In genomic region chr17:71178530-71179181, GRCm38 (mm10) we compare ENCODE assay signal across 11 mouse cellular contexts. TPM values are rescaled to one million over a fixed set of nuclear protein-coding genes. Genes with fewer than 3 reads are reported as not detected.
DNase-seq lines count a peak whose midpoint lies in the region; ATAC-seq and TF ChIP-seq lines count a peak whose summit lies in the region.
"Had no signal": no experiment of that assay in that cellular context is flagged by ENCODE, and none has a peak within 500 bp of the region (broad histone marks: within the 10 kb centered on the region; RNA-seq: fewer than 3 reads in every experiment).

No protein-coding gene starts in this region.

- TF ChIP-seq CTCF in liver, embryonic 14.5 days (IDR thresholded peaks at IDR 0.05; ENCODE audit: low read depth) = no peak
- no peak for TF ChIP-seq CTCF in forebrain, postnatal 0 days (IDR thresholded peaks at IDR 0.05; ENCODE audit: low read depth)

- peaks cover 16% of the 10 kb centered on the region for H3K4me1 ChIP-seq in hindbrain, embryonic 10.5 days (replicated peaks)
- H3K4me1 ChIP-seq in hindbrain, embryonic 16.5 days (ENCODE audit: control insufficient read depth, insufficient read depth, low read depth, low read length) = peaks cover 5% of the 10 kb centered on the region
- peaks cover 9% of the 10 kb centered on the region for H3K4me1 ChIP-seq in embryonic facial prominence, embryonic 14.5 days (ENCODE audit: control insufficient read depth, insufficient read depth, low read length)
- H3K4me1 ChIP-seq in liver, embryonic 14.5 days (replicated peaks; ENCODE audit: control insufficient read depth in 2 of 2, insufficient read depth in 2 of 2, low read length in 1 of 2) = peaks cover 17 to 30% of the 10 kb centered on the region in 2 experiments
- H3K4me1 ChIP-seq in forebrain, postnatal 0 days (ENCODE audit: insufficient read depth) = no peaks in the 10 kb centered on the region

- H3K27me3 ChIP-seq in hindbrain, embryonic 10.5 days (ENCODE audit: insufficient read depth, poor library complexity, severe bottlenecking) = peaks cover 16% of the 10 kb centered on the region
- no peaks in the 10 kb centered on the region for H3K27me3 ChIP-seq in hindbrain, embryonic 16.5 days (replicated peaks; ENCODE audit: control insufficient read depth, insufficient read depth, low read length)
- no peaks in the 10 kb centered on the region for H3K27me3 ChIP-seq in embryonic facial prominence, embryonic 14.5 days (replicated peaks; ENCODE audit: control insufficient read depth, insufficient read depth, low read length)
- H3K27me3 ChIP-seq in liver, embryonic 14.5 days (ENCODE audit: control insufficient read depth, insufficient read depth, low read length) = no peaks in the 10 kb centered on the region; the same call in 1 of the 2 replicates
- H3K27me3 ChIP-seq in forebrain, postnatal 0 days (ENCODE audit: insufficient read depth, low read length) = no peaks in the 10 kb centered on the region
- H3K27me3 ChIP-seq: hindbrain, embryonic 15.5 days had no signal

- 54% methylated on average over 10 of the region's 10 CpGs for WGBS in hindbrain, embryonic 10.5 days
- WGBS in hindbrain, embryonic 16.5 days = 63% methylated on average over 10 of the region's 10 CpGs
- 20% methylated on average over 10 of the region's 10 CpGs for WGBS in embryonic facial prominence, embryonic 14.5 days
- 18% methylated on average over 10 of the region's 10 CpGs for WGBS in liver, embryonic 14.5 days (ENCODE audit: insufficient replicate concordance)
- 43% methylated on average over 10 of the region's 10 CpGs for WGBS in forebrain, postnatal 0 days

- H3K4me2 ChIP-seq in hindbrain, embryonic 16.5 days (ENCODE audit: low read length) = no peak overlapping the region
- H3K4me2 ChIP-seq in embryonic facial prominence, embryonic 14.5 days (ENCODE audit: low read depth, low read length) = no peak overlapping the region
- H3K4me2 ChIP-seq in liver, embryonic 14.5 days (ENCODE audit: low read depth) = peak overlapping the region; percentile 2; the same call in 1 of the 2 replicates
- H3K4me2 ChIP-seq in forebrain, postnatal 0 days (ENCODE audit: low read depth) = no peak overlapping the region
- H3K4me2 ChIP-seq: hindbrain, embryonic 15.5 days had no signal

- 0 out of 2 replicates have a peak overlapping the region, but pooled peaks have one; percentile 8 for H3K27ac ChIP-seq in hindbrain, embryonic 10.5 days
- no peak overlapping the region for H3K27ac ChIP-seq in hindbrain, embryonic 16.5 days (ENCODE audit: low read depth, low read length)
- H3K27ac ChIP-seq in embryonic facial prominence, embryonic 14.5 days (replicated peaks; ENCODE audit: low read depth, low read length) = 0 out of 2 replicates have a peak overlapping the region, but pooled peaks have one; percentile 8
- H3K27ac ChIP-seq in liver, embryonic 14.5 days = no peak overlapping the region
- H3K27ac ChIP-seq in forebrain, postnatal 0 days (ENCODE audit: low read depth, low read length) = no peak overlapping the region
- H3K27ac ChIP-seq: hindbrain, embryonic 15.5 days had no signal

- no peak for TF ChIP-seq EP300 in liver, embryonic 14.5 days (IDR thresholded peaks at IDR 0.05; ENCODE audit: low read depth)

- DNase-seq in hindbrain, embryonic 10.5 days (ENCODE audit: low spot score) = no peak
- peak; percentile 76 for DNase-seq in 416B (ENCODE audit: low read depth)
- peak; percentile 44 for DNase-seq in embryonic facial prominence, embryonic 14.5 days (ENCODE audit: low spot score)
- DNase-seq in liver, embryonic 14.5 days (ENCODE audit: low read depth in 3 of 3, low spot score in 3 of 3) = no peak
- DNase-seq in ovary, postnatal 10 days (ENCODE audit: low spot score) = no peak
- no peak for DNase-seq in forebrain, postnatal 0 days
- DNase-seq: adrenal gland, postnatal 36 days had no signal

- no peaks in the 10 kb centered on the region for H3K36me3 ChIP-seq in hindbrain, embryonic 10.5 days
- H3K36me3 ChIP-seq in hindbrain, embryonic 16.5 days (ENCODE audit: control insufficient read depth, insufficient read depth, low read length) = no peaks in the 10 kb centered on the region
- no peaks in the 10 kb centered on the region for H3K36me3 ChIP-seq in embryonic facial prominence, embryonic 14.5 days (ENCODE audit: control insufficient read depth, insufficient read depth, low read length)
- H3K36me3 ChIP-seq in liver, embryonic 14.5 days (replicated peaks; ENCODE audit: control insufficient read depth, insufficient read depth, low read depth) = no peaks in the 10 kb centered on the region
- H3K36me3 ChIP-seq in forebrain, postnatal 0 days (ENCODE audit: insufficient read depth) = no peaks in the 10 kb centered on the region
- H3K36me3 ChIP-seq: hindbrain, embryonic 15.5 days had no signal

- no peak overlapping the region for H3K9ac ChIP-seq in hindbrain, embryonic 16.5 days (ENCODE audit: low read depth, low read length)
- no peak overlapping the region for H3K9ac ChIP-seq in embryonic facial prominence, embryonic 14.5 days (ENCODE audit: low read depth, low read length)
- H3K9ac ChIP-seq in liver, embryonic 14.5 days (replicated peaks) = no peak overlapping the region
- no peak overlapping the region for H3K9ac ChIP-seq in forebrain, postnatal 0 days
- H3K9ac ChIP-seq: hindbrain, embryonic 15.5 days had no signal

- no peak overlapping the region for H3K4me3 ChIP-seq in hindbrain, embryonic 10.5 days
- H3K4me3 ChIP-seq in hindbrain, embryonic 16.5 days (ENCODE audit: low read length) = no peak overlapping the region
- no peak overlapping the region for H3K4me3 ChIP-seq in embryonic facial prominence, embryonic 14.5 days (ENCODE audit: low read depth, low read length)
- peak overlapping the region in 1 of 2 experiments; percentile 11; a peak in 1 of 4 replicates for H3K4me3 ChIP-seq in liver, embryonic 14.5 days (ENCODE audit: insufficient read depth in 1 of 2, low read depth in 2 of 2, low read length in 2 of 2)
- no peak overlapping the region for H3K4me3 ChIP-seq in forebrain, postnatal 0 days (ENCODE audit: low read depth, low read length)
- H3K4me3 ChIP-seq: erythroblast, embryonic 14.5 days; hindbrain, embryonic 15.5 days had no signal

- no peak for ATAC-seq in hindbrain, embryonic 16.5 days
- no peak for ATAC-seq in embryonic facial prominence, embryonic 14.5 days (ENCODE audit: low read depth)
- no peak for ATAC-seq in liver, embryonic 14.5 days (ENCODE audit: insufficient read depth)
- ATAC-seq in forebrain, postnatal 0 days = no peak
- ATAC-seq in erythroblast, adult 5-6 weeks (replicated peaks; ENCODE audit: low FRiP score, poor library complexity, severe bottlenecking) = no peak

- no peaks in the 10 kb centered on the region for H3K9me3 ChIP-seq in hindbrain, embryonic 10.5 days
- no peaks in the 10 kb centered on the region for H3K9me3 ChIP-seq in hindbrain, embryonic 16.5 days (ENCODE audit: control insufficient read depth, low read length)
- no peaks in the 10 kb centered on the region for H3K9me3 ChIP-seq in embryonic facial prominence, embryonic 14.5 days (ENCODE audit: control insufficient read depth, low read length)
- no peaks in the 10 kb centered on the region for H3K9me3 ChIP-seq in liver, embryonic 14.5 days (ENCODE audit: control insufficient read depth, low read length)
- H3K9me3 ChIP-seq in forebrain, postnatal 0 days (ENCODE audit: low read length) = no peaks in the 10 kb centered on the region
- H3K9me3 ChIP-seq: hindbrain, embryonic 15.5 days had no signal

RNA-seq across cellular contexts. Expression of gene Lpin2, which starts 3.7 kb away (rescaled TPM):
- 31.1 and 33.9 TPM in 2 replicates for polyA plus RNA-seq in hindbrain, embryonic 10.5 days (2016; fragmentation: Nextera tagmentation; extraction: Ambion mirVana)
- polyA plus RNA-seq in hindbrain, embryonic 16.5 days (2015; fragmentation: Nextera tagmentation; extraction: Ambion mirVana) = 42.5 and 47.6 TPM in 2 replicates
- 32.1 and 35.7 TPM in 2 replicates for polyA plus RNA-seq in embryonic facial prominence, embryonic 14.5 days (2014; fragmentation: Nextera tagmentation; extraction: Ambion mirVana)
- polyA plus RNA-seq in liver, embryonic 14.5 days (2012; rRNA removed) = 19.5 and 28.6 TPM in 2 replicates
- 31.1 and 31.6 TPM in 2 replicates for polyA plus RNA-seq in liver, embryonic 14.5 days (2014; fragmentation: Nextera tagmentation; extraction: Ambion mirVana)
- total RNA-seq in forebrain, postnatal 0 days (2014; rRNA removed) = 44.5 and 58.6 TPM in 2 replicates
- polyA plus RNA-seq in forebrain, postnatal 0 days (2015; fragmentation: Nextera tagmentation; extraction: Ambion mirVana) = 23.6 and 32.5 TPM in 2 replicates
- total RNA-seq in erythroblast, adult 5-6 weeks (2015; ENCODE audit: low replicate concordance) = 751 and 838 TPM in 2 replicates
- 1,646 and 2,072 TPM in 2 replicates for total RNA-seq in erythroblast, adult 5-6 weeks (2017; ENCODE audit: low replicate concordance)

Comparison
In these comparisons a context has a peak if more than half of its experiments do, and no peak if none do; other contexts are left out.
1. H3K27ac ChIP-seq: peak in hindbrain, embryonic 10.5 days (single experiment) and embryonic facial prominence, embryonic 14.5 days (single experiment); none in hindbrain, embryonic 16.5 days (single experiment), liver, embryonic 14.5 days (single experiment) and forebrain, postnatal 0 days (single experiment).
2. DNase-seq: peak in 416B (single experiment) and embryonic facial prominence, embryonic 14.5 days (single experiment); none in hindbrain, embryonic 10.5 days (single experiment), liver, embryonic 14.5 days (0 of 3), ovary, postnatal 10 days (single experiment) and forebrain, postnatal 0 days (single experiment).